Mouse (Mus musculus) skeletal muscle tissue, adult 2 months (tissue): Measurements from ENCODE around the gene Larp4.

Source experiments
- DNase-seq: peaks from one replicate; pipeline ENCODE4 v3.0.0-alpha.2; 2012; ENCODE audit warnings: low read depth, low spot score

Larp4 gene

DNA sequence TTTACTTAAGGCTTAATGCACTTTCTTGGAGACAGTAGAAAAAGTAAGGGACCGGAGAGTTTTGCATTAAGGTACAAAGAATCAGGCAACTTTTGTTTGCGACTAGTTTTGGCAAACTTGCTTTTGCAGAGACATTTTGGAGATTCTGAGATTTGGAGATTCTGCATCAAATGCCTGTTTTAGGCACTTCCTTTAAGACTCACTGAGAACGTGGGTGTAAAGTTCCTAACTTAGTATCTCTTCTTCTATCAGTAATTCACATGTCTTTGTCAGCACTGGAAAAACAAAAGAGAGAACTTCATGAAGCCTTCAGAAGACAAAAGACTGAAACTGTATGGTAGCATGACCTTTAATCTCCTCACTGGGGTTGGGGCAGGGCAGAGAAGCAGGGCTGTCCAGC is 87.8 kb downstream of the Larp4 start:
- DNase-seq = no peak

DNA sequence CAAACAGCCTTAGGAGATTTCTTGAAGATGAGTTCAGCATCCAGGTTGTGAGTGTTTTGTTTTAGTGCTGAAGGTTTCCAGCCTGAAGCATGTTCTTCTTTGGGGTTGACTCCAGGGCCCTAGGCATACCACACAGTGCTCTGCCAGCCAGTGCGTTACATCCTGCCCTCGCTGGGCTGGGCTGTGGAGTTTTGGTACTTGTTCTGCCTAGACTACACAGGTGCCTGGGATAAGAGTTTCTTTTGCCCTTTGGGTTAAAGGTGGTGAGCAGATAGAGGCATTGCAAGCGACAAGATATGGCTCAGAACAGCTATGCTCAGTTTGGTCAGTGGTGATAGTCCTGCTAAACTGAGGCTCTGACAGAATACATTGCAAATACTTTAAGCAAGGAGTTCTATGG is 88.3 kb downstream of the Larp4 start:
- DNase-seq = no peak

DNA sequence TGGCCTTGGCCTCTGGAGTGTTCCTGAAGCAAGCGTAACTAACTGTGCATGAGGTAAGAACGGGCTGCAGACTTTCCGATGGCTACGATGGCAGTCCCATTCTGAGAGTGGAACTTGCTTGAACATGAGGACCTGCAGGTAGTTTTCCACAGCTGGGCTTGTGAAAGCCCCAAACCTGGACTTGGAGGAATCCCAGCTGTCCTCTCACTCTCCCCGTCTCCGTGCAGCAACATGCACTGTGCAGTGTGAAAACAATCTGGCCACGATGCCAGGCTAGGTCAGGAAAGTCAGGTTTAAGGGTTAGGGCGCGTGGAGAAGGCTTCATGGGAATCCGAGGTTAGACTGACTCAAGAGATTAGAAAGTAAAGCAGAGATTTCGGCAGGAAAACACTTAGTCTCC is 89.0 kb downstream of the Larp4 start:
- no peak for DNase-seq

DNA sequence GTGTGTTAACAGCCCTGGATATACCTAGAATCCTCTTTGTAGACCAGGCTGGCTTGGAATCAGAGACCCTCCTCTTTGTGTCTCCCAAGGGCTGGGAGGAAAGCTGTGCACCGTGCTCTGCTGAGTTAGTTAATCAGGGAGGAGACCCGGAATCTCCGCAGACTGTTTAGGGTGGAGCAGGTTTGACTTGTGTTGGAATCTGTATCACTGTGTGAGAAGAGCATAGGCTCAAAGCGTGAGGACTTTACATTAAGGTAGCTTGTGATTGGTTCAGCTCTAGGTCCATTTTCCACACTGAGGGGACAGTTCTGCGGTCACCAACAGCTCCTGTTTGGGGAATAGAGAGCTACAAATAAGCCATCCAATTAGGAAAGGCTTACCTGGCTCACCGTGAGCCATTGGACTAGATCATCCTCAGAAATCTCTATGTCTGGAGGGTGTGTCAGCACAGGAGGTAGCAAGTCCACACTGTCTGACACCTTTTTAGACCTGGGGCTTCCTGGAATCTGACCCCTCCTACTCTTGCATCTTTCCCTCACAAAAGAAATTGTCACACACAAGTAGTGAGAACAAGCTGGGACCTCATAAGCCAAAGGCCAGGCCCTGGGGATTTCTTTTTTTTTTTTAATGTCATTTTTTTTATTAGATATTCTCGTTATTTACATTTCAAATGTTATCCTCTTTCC is 89.9 kb downstream of the Larp4 start:
- DNase-seq = no peak

DNA sequence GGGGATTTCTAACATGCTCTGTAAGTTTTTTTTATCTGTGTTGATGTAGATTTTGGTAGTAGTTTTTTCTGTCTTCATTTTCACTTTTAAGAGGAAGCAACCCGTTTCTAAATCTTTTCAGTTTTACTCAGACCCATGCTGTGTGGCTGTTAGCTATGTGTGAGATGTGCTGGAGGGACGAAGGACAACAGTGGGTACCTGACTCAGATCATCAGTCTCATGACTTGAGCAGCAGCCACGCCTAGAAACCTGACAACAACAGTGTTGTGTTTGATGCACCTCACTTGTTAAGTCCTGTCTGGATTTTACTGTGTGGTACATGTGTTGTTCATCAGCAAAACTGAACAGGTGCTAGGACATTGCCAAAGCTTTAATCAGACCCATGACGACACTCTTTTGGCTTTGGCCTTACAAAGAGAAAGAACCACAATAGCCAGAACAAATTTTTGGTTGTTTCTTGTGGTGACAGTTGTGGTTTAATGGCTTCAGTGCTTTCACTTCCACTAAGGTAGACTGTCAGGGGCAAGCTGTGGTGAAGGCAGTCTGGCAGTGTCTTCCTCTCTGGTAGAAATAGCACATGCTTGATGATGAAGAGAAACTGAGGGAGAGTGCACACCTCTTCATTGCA is 90.8 kb downstream of the Larp4 start:
- no peak for DNase-seq

DNA sequence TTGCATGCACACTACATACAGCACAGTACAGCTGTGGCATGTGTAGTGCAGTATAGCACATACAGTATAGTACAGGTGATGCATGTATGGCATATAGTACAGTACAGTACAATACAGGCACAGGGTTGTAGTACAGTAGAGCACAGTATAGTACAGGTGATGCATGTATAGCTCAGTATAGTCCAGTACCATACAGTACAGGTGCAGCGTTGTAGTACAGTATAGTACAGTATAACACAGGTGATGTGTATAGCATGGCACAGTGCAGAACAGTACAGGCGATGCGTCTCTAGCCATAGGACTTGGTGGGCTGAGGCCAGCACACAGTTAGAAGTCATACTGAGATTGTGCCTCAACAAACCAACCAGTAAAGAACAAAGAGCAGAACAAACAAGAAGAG is 91.5 kb downstream of the Larp4 start:
- DNase-seq = no peak

DNA sequence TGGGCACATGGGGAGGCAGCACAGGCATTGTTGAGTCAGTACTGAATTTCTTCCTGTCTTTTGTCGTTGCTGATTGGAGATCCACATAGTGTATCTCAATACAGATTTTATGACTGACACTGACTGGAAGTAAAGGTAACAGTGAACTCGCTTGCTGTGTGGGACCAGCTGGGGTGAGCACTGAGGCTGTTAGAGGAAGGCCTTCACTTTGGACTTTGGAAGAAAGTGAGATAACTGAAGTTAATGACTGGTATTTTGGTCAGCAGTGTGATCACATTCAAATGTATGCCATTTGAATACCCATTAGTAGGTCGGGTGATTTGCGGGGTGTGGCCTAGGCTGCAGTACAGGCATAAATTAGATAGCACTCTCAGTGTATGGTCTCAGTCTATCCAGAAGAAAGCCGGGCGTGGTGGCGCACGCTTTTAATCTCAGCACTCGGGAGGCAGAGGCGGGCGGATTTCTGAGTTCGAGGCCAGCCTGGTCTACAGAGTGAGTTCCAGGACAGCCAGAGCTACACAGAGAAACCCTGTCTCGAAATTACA is 93.4 kb downstream of the Larp4 start:
- no peak for DNase-seq
